Mouse (Mus musculus) hindbrain, postnatal 0 days (tissue): ENCODE data around the gene Fitm2. TPM values are rescaled to one million over a fixed set of nuclear protein-coding genes. Genes with fewer than 3 reads are reported as not detected.

Source experiments
- ATAC-seq: fragments of 200-750 bp; cut with Nextera tagmentation; 2 replicates; pipeline ENCODE4 v1.8.0; 2017; ENCODE audit warnings: mild to moderate bottlenecking, moderate TSS enrichment, moderate library complexity
- DNase-seq: peaks from one replicate; pipeline ENCODE4 v3.0.0-alpha.2; 2015; ENCODE audit warnings: low spot score
- H3K27ac ChIP-seq: fragments of 300-500 bp; sonication (generic); 2 replicates; pipeline ENCODE4 v1.5.1; 2014; ENCODE audit warnings: mild to moderate bottlenecking
- H3K27me3 ChIP-seq: fragments of 300-500 bp; sonication (generic); 2 replicates; pipeline ENCODE4 v1.6.1; 2014; ENCODE audit warnings: low read length, mixed read lengths; ENCODE audit not compliant: insufficient read depth
- H3K36me3 ChIP-seq: fragments of 300-500 bp; sonication (generic); 2 replicates; pipeline ENCODE4 v1.6.1; 2014; ENCODE audit warnings: low read length, mixed read lengths; ENCODE audit not compliant: insufficient read depth
- H3K4me1 ChIP-seq: fragments of 300-500 bp; sonication (generic); 2 replicates; pipeline ENCODE4 v1.6.1; 2014; ENCODE audit warnings: antibody characterized with exemption, low read length, mixed read lengths; ENCODE audit not compliant: insufficient read depth
- H3K4me2 ChIP-seq: fragments of 300-500 bp; sonication (generic); 2 replicates; pipeline ENCODE4 v1.6.1; 2014; ENCODE audit warnings: low read depth, mild to moderate bottlenecking, low read length, moderate library complexity, mixed read lengths
- H3K4me3 ChIP-seq: fragments of 300-500 bp; sonication (generic); 2 replicates; pipeline ENCODE4 v1.5.1; 2014; ENCODE audit warnings: low read length
- H3K9ac ChIP-seq: fragments of 300-500 bp; sonication (generic); replicated peaks from 2 replicates; pipeline ENCODE4 v1.6.1; 2014; ENCODE audit warnings: mild to moderate bottlenecking, low read length, moderate library complexity, mixed read lengths
- H3K9me3 ChIP-seq: fragments of 300-500 bp; sonication (generic); 2 replicates; pipeline ENCODE4 v1.6.1; 2016; ENCODE audit warnings: low read length, mixed read lengths
- CTCF ChIP-seq: IDR thresholded peaks from 2 replicates; pipeline ENCODE4 v1.5.1; 2016; ENCODE audit warnings: antibody characterized with exemption, control low read depth, low read depth
- WGBS: fragments of 180-500 bp; shearing (Covaris S2); extraction: QIAGEN DNeasy Blood & Tissue Kit; methylation state at CpG from one replicate; pipeline ENCODE4 v1.1.7; 2014; 5-methylcytosine and 5-hydroxymethylcytosine counted together
- polyA plus RNA-seq: library from polyadenylated mRNA; unstranded; fragments of >200 nt; fragmentation: Nextera tagmentation; extraction: Ambion mirVana; gene quantifications from 2 replicates; pipeline ENCODE4 v1.2.1, GENCODE M21; 2015
- total RNA-seq: library from RNA; depleted of rRNA; stranded (reverse); fragments of >200 nt; gene quantifications from 2 replicates; pipeline ENCODE4 v1.2.3, GENCODE M21; 2014

Gene Fitm2
- total and polyA plus RNA-seq, 2 experiments from 2014 or later, result 15.1 to 26.5 TPM

- H3K27ac ChIP-seq, result no peak overlapping the region
- no peak for TF ChIP-seq CTCF
- H3K9me3 ChIP-seq, result no peaks in the 10 kb centered on the region
- H3K9ac ChIP-seq, result no peak overlapping the region
- H3K4me1 ChIP-seq, result peaks cover 5% of the 10 kb centered on the region; the same call in 1 of the 2 replicates
- 82% methylated on average over 7 of the region's 7 CpGs for whole genome bisulfite sequencing
- H3K4me3 ChIP-seq, result no peak overlapping the region
- H3K36me3 ChIP-seq, result peaks cover 5% of the 10 kb centered on the region; the same call in 1 of the 2 replicates
- H3K4me2 ChIP-seq, result no peak overlapping the region
- no peaks in the 10 kb centered on the region for H3K27me3 ChIP-seq
- ATAC-seq (no peak), DNase-seq (no peak)
These were observed 28.4 kb downstream of the Fitm2 start for GRCm38 (mm10) chr2:163444017-163444416.

- H3K9me3 ChIP-seq, result no peaks in the 10 kb centered on the region
- H3K27ac ChIP-seq, result no peak overlapping the region
- no peak overlapping the region for H3K4me3 ChIP-seq
- DNase-seq (no peak), ATAC-seq (no peak)
- H3K36me3 ChIP-seq, result peaks cover 5% of the 10 kb centered on the region; the same call in 1 of the 2 replicates
- H3K27me3 ChIP-seq, result no peaks in the 10 kb centered on the region
- H3K4me1 ChIP-seq, result peaks cover 5% of the 10 kb centered on the region; the same call in 1 of the 2 replicates
- WGBS, result 56% methylated on average over 6 of the region's 6 CpGs
- no peak overlapping the region for H3K9ac ChIP-seq
- H3K4me2 ChIP-seq, result no peak overlapping the region
- TF ChIP-seq CTCF, result no peak
These were observed 28.9 kb downstream of the Fitm2 start for GRCm38 (mm10) chr2:163443543-163443942.

GRCm38 (mm10) chr2:163439488-163439887 lies 32.9 kb downstream of the Fitm2 start:
- no peak for TF ChIP-seq CTCF
- Histone ChIP-seq H3K9me3 (no peaks in the 10 kb centered on the region), H3K27me3 (no peaks in the 10 kb centered on the region), H3K4me3 (peak overlapping the region; percentile 67), H3K36me3 (no peaks in the 10 kb centered on the region), H3K9ac (peak overlapping the region; percentile 78), H3K4me2 (peak overlapping the region; percentile 79), H3K4me1 (peaks cover 5% of the 10 kb centered on the region; the same call in 1 of the 2 replicates), H3K27ac (peak overlapping the region; percentile 88; the same call in 1 of the 2 replicates)
- DNase-seq, result no peak
- 87% methylated on average over 1 of the region's 1 CpGs for WGBS
- no peak for ATAC-seq

- peak; percentile 62 for ATAC-seq
- Histone ChIP-seq H3K4me3 (peak overlapping the region; percentile 67), H3K36me3 (no peaks in the 10 kb centered on the region), H3K4me2 (peak overlapping the region; percentile 79), H3K27ac (peak overlapping the region; percentile 88), H3K9me3 (no peaks in the 10 kb centered on the region), H3K27me3 (no peaks in the 10 kb centered on the region), H3K9ac (peak overlapping the region; percentile 78), H3K4me1 (peaks cover 5% of the 10 kb centered on the region; the same call in 1 of the 2 replicates)
- TF ChIP-seq CTCF, result no peak
- peak; percentile 73 for DNase-seq
- WGBS, result under 1% methylated on average over 29 of the region's 30 CpGs
These were observed 33.6 kb downstream of the Fitm2 start for GRCm38 (mm10) chr2:163438619-163439451.

GRCm38 (mm10) chr2:163438246-163438618 lies 34.2 kb downstream of the Fitm2 start, which contains the start of gene Gdap1l1:
TSS of gene Gdap1l1 (plus strand) at chr2:163438476.
- peak within 1 kb of the TSS; percentile 78 for H3K9ac ChIP-seq
- under 1% methylated on average over 14 of the region's 18 CpGs for WGBS
- peak within 1 kb of the TSS; percentile 67 for H3K4me3 ChIP-seq
- ATAC-seq (peak; percentile 90), DNase-seq (peak; percentile 87)
- peak within 1 kb of the TSS; percentile 79 for H3K4me2 ChIP-seq
- H3K27ac ChIP-seq, result peak within 1 kb of the TSS; percentile 88
- no peak for TF ChIP-seq CTCF
- no peaks in the 10 kb centered on the region for H3K36me3 ChIP-seq
- H3K9me3 ChIP-seq, result no peaks in the 10 kb centered on the region
- H3K4me1 ChIP-seq, result peaks cover 5% of the 10 kb centered on the region; the same call in 1 of the 2 replicates
- H3K27me3 ChIP-seq, result no peaks in the 10 kb centered on the region

- WGBS, result 26% methylated on average over 4 of the region's 4 CpGs
- DNase-seq (no peak), ATAC-seq (peak; percentile 12; the same call in 1 of the 2 replicates)
- H3K4me3 ChIP-seq, result peak overlapping the region; percentile 67
- H3K27ac ChIP-seq, result peak overlapping the region; percentile 88
- H3K4me2 ChIP-seq, result peak overlapping the region; percentile 79
- H3K9me3 ChIP-seq, result no peaks in the 10 kb centered on the region
- no peak for TF ChIP-seq CTCF
- H3K4me1 ChIP-seq, result peaks cover 5% of the 10 kb centered on the region; the same call in 1 of the 2 replicates
- no peaks in the 10 kb centered on the region for H3K27me3 ChIP-seq
- peak overlapping the region; percentile 78 for H3K9ac ChIP-seq
- H3K36me3 ChIP-seq, result no peaks in the 10 kb centered on the region
These were observed 34.6 kb downstream of the Fitm2 start for GRCm38 (mm10) chr2:163437800-163438199.
